Mouse (Mus musculus) CD4-positive, CD25-positive, alpha-beta regulatory T cell, adult 4 months (primary cell): ENCODE measurements at regions not wholly inside any gene's neighbourhood (a gene's known extent, or its start where the extent isn't known, plus 50 kb on each side); places are given as distances from the start of the nearest gene placed in this dataset.

Experiments used
- ATAC-seq: one replicate; pipeline ENCODE4 v1.8.0; 2017

DNA sequence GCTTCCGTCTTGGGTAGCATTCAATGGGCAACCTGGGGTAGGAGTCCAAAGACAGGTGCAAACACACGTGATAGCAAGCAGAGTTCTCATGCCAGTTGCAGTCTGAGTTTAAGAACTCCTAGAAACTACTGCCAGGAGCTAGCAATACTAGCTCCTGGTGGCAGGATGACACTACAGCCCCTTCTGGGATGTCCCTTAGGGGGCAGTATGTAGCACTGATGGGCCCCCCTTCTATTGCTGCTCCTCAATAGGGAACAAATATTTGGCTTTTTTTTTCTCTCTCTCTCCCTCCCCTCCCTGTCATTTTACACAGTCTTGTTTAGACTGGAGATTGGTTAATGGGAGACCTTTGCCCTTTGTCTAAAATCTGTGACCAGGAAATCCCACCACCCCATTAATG lies 282.2 kb downstream of the Maf start:
- ATAC-seq: no peak

DNA sequence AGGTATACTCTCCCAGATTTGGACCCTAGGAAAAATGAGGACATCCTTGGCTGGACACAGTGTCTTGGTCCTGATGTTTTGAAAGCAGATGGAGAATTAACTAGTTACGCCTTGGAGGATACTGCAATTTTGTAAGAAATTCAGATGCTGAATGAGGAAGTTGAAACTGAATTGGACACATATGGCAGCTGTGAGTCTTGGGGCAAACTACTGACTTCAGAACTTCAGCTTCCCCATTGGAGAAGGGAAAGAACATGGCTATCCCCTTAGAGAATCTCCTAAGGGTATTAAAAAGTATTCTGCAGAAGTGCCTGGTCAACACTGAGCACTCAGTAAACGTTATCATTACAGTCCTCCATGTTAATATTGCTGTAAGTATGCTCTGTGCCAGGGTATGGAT lies 283.9 kb downstream of the Maf start:
- no peak for ATAC-seq

DNA sequence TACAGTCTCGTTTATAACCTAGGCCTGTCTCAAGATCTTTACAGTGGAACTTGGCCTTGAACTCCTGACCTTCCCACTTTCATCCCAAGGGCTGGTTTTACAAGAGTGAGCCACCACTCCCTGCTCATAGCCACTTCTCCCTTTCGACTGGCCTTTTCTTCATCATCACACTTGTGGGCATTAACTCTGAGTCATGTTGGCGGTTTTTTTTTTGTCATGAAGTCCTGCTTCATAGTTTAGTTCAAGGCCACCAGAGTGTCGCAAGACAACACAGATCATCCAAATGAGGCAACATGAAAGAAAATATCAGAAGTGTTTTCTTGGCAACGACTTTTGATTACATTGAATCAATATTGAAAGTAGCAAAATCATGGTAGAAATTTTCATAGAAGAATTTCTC lies 284.5 kb downstream of the Maf start:
- no peak for ATAC-seq

DNA sequence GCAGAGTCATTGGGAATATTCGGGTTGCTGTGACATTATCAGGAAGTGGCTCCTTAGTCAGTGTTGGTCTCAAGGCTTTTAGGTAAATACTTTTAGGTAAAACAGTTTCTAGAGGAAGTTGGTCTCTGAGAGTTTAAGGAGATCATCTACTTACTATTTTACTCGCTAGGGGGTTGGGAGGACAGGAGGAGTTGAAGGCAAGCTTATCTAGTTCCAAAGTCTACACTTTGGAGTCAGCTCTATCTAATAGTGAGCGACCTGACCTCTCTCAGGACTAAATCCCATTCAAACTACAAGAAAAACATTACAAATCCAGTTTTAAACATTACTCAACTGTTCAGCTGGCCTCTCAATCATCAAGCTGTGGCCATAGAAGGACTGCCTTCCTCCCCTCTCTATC lies 287.1 kb downstream of the Maf start:
- ATAC-seq: no peak

DNA sequence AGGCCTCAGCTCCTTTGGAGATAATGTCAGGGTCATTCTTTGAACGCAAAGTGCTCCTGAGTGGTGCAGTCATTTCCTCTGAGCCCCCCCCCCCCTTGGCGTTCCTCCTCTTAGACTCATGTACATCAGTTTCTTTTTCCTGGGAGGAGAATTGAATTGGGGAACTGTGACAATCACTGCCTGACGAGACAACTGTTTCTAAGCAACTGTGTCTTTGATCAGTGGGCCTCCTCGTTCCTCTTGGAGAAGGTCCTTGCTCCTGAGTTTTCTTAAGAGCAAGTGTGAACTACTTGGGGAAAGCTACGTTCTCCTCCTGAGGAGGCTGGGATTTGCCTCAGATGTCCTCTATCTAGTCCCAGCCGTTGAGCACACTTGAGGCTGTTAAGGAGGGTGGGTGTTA lies 287.5 kb downstream of the Maf start:
- ATAC-seq: no peak

DNA sequence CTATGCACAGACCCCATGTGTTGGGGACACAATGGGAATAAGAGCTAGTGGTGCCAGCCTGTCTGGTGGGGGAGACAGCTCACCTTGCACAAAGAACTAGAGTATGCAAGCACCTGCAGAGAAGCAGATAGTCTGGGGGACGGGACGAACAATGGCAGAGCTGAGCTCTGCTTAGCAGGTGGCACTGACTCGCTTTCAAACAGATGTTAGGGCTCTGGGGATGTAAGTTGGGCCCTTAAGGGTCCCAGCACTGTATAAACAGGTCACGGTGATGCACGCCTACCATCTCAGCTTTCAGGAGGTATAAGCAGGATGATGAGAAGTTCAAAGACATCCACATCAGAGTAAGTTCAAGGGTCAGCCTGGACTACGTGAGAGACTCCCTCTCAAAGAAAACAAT lies 289.5 kb downstream of the Maf start:
- ATAC-seq: no peak

DNA sequence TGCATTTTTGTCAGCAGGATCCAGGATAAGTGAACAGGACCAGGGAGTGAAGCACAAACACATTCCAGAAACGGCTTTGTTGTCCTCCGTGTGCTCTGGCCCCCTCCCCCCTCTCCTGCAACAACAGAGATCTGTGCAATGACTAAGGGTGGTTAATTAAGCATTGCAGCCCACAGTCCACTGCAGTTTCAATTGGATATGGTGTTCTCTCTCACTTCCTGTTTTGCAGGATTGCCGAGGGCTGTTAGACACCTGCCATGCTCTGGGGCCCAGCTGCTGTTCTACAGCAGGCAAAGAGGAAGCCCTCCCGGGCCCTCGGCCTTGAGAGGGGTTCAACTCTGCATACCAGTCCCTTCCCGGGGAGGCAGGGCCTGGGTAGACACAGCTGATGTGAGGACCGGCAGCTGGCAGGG lies 293.5 kb downstream of the Maf start:
- peak; percentile 78 for ATAC-seq

DNA sequence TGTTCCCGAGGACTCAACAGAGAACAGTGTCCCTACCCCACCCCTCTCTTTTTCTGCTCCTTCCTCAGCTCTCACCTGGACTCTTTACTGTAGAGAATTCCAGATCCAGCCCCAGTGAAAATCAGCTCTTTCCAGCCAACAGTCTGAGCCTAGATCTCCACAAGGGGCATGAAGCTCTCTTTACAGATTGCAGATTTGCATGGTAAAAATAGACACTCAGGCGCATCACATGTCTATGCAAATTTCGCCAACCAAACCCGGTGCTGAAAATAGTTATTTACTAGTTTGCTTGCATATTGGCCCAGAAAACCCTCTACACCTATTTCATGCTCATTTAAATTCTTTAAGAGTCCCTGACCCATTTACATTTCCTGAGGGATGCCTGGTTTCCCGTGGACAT lies 295.8 kb downstream of the Maf start:
- ATAC-seq: peak; percentile 44

DNA sequence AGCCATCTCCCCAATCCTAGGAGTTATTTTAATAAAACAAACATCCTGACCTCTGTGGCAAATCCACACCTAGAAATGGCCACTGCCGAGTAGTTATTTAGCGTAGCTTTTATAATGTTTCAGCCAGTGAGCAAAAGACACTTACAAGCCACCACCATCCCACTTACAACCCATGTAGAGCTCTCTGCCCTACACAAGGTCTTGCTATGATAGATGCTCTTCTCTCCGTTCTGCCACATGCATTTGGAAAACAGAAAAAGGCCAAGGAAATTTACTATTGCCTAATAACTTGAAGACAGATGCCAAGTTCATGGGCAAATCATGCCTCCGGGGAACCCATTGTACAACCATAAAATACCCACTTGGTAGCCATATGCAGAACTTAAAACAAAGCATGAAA lies 296.5 kb downstream of the Maf start:
- no peak for ATAC-seq

DNA sequence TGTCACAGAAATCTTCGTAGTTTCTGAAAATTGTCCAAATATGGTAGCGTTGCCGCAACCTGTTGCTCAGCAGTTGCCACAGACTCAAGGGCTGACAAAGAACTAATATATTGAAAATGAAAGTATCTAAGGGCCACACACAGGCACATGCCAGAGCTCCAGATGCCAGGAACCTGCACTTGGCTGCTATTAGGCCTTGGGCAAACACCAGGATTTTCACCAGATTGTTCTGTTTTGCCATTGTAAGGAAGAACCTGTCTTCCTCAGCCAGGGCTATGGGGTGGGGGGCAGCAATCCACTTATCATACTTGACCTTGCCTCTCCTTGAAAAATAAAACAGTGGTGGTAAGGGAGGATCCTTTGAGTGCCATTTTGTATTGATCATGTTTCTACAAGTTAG lies 297.4 kb downstream of the Maf start:
- ATAC-seq: peak; percentile 38

DNA sequence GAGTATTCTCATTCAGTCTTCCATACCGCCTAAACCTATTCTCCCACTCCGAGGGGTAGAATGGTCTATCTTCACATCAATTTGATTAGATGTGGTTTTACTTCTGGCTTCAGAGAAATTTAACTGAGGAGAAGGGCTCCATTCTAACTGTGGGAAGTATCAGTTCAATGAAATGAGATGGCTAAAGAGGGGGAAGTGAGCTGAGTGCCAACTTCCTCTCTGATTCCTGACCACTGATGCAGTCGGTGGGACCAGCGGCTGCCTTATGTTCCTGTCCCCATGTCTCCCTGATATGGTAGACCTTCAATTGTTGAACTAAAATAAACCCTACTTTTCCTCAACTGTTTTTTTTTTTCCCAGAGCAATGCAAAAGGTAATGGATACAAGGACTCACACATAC lies 300.1 kb downstream of the Maf start:
- ATAC-seq: no peak

DNA sequence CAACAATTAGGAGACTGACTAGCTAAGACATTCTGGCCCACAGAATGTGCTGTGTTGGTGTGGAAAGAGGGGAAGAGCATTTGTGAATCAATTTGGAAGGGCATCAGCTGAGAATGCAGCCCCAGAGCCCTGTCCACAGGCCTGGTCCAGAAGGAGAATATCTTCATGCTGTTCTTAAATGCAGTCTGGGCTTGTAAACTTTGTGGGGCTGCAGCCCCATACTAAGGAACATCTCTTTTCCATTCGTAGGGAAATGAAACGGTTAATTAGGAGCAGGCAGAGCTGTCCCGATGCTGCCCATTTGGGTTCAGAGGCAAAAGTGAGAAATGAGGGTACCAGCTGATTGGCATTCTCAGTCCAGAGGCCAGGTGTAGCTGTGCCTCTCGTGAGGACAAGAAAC lies 304.0 kb downstream of the Maf start:
- ATAC-seq: no peak

DNA sequence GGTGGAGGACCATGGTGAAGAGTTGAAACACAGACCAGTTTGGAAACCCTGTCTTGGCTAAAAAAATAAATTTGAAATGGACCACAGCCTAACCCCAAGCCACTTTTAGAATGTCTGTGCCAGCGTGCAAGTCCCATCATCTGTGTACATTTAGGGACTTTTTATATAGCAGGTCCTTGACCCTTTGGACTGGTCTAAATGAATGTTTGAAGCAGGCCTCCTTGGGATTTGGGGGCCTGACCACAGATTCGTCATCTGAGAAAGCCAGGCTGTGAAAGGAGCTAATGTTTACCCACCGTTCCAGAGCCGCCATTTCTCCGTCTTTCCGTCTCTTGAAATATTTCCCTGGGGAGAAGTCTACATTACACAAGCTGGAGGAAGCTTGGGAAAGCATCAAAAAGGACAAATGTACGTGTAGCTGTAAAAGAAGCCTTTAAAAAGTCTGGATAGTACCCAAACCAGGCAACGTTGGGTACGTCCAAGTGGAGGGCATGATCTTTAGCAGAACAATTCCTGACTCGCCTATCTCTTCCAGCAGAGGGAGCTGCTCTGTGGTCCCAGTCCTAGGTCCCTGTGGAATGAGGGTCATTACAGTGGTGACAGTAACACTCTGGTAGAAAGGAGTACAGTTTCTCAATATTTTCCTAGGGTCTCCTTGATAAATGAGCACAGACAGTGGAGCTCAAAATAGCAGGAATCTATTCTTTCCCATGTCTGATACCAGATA lies 305.0 kb downstream of the Maf start:
- ATAC-seq: no peak
